Mouse (Mus musculus) small intestine, adult 2 months (tissue): ENCODE results near the gene Ep400. TPM values are rescaled to one million over a fixed set of nuclear protein-coding genes. Genes with fewer than 3 reads are reported as not detected.
"Not testable (repeated sequence)": the region's sequence is repeated elsewhere in the genome, so short reads cannot be mapped to it uniquely, and the experiment has no call there.

ENCODE experiments used
- H3K27ac ChIP-seq: fragments of 200-500 bp; 2 replicates; pipeline ENCODE4 v1.5.1; 2012; ENCODE audit warnings: low read depth, low read length, control low read depth, inconsistent platforms; ENCODE audit not compliant: insufficient read depth
- H3K27me3 ChIP-seq: fragments of 200-500 bp; 2 replicates; pipeline ENCODE4 v1.6.1; 2012; ENCODE audit warnings: mild to moderate bottlenecking, moderate library complexity, low read length, inconsistent platforms; ENCODE audit not compliant: control insufficient read depth, insufficient read depth
- H3K36me3 ChIP-seq: fragments of 200-500 bp; 2 replicates; pipeline ENCODE4 v1.6.1; 2012; ENCODE audit warnings: mild to moderate bottlenecking, low read length, control low read depth, inconsistent platforms; ENCODE audit not compliant: control insufficient read depth, insufficient read depth
- H3K4me1 ChIP-seq: fragments of 200-500 bp; 2 replicates; pipeline ENCODE4 v1.6.1; 2012; ENCODE audit warnings: low read length, inconsistent platforms, mixed read lengths; ENCODE audit not compliant: control insufficient read depth, insufficient read depth, insufficient read length
- H3K4me3 ChIP-seq: fragments of 200-500 bp; 2 replicates; pipeline ENCODE4 v1.5.1; 2012; ENCODE audit warnings: low read depth, mild to moderate bottlenecking, control low read depth, inconsistent platforms, low read length, moderate library complexity
- CTCF ChIP-seq: fragments of 200-500 bp; IDR thresholded peaks from 2 replicates; pipeline ENCODE4 v1.5.1; 2012; ENCODE audit warnings: low read depth, mild to moderate bottlenecking, control low read depth, inconsistent platforms, low read length, moderate library complexity, mixed read lengths; ENCODE audit not compliant: insufficient replicate concordance, insufficient read length; ENCODE audit errors: extremely low read depth
- POLR2A ChIP-seq: fragments of 200-500 bp; IDR thresholded peaks from 2 replicates; pipeline ENCODE4 v1.6.1; 2012; ENCODE audit warnings: low read depth, mild to moderate bottlenecking, control low read depth, inconsistent platforms, low read length, moderate library complexity
- WGBS: fragments of 180-500 bp; shearing (Covaris S2); methylation state at CpG from one replicate; pipeline ENCODE4 v1.1.7; 2018; 5-methylcytosine and 5-hydroxymethylcytosine counted together
- polyA plus RNA-seq: library from polyadenylated mRNA; depleted of rRNA; stranded (reverse); fragments of >200 nt; gene quantifications from 2 replicates; pipeline ENCODE4 v1.2.3, GENCODE M21; 2012

The Ep400 gene
- polyA plus RNA-seq, 1 experiment: 45.0 TPM

DNA sequence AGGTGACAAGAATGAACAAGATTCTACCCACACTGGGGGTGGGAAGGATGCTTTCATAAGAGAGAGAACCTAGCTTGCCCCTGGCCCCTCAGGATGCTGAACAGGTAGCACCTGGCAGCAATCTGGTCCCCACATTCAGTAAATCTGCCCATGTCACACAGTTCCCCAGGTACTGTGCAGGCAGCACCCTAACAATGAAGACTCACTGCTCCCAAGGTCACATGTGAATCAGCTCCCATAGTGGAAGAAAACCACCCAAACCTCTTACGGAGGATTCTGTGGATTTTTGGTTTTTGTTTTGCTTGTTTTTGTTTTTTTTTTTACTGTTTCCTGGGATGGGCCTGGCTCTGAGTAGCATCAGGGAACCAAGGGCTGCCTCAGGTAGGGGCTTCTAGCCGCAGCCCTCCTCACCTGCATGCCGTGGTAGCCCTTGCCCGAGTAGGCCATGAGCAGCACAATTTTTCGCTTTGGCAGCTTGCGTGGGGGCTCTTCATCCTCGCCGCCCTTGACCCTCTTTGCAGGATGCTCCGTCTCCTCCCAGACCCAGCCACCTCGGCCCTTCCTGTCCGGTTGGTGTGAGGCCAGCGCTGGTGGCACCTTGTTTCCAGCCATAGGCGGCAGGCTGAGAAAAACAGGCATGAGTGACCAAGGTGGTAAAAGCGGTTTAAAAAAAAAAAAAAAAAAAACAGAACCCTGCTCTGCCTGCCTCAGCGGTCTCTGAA is 8.9 kb upstream of the Ep400 start:
- H3K4me3 ChIP-seq: peak overlapping the region; percentile 82
- whole genome bisulfite sequencing: 7% methylated on average over 15 of the region's 15 CpGs
- TF ChIP-seq POLR2A (no peak), CTCF (no peak)
- H3K36me3 ChIP-seq: peaks cover 15% of the 10 kb centered on the region
- H3K27me3 ChIP-seq: no peaks in the 10 kb centered on the region
- H3K27ac ChIP-seq: peak overlapping the region; percentile 34; the same call in 1 of the 2 replicates
- H3K4me1 ChIP-seq: peaks cover 6% of the 10 kb centered on the region

DNA sequence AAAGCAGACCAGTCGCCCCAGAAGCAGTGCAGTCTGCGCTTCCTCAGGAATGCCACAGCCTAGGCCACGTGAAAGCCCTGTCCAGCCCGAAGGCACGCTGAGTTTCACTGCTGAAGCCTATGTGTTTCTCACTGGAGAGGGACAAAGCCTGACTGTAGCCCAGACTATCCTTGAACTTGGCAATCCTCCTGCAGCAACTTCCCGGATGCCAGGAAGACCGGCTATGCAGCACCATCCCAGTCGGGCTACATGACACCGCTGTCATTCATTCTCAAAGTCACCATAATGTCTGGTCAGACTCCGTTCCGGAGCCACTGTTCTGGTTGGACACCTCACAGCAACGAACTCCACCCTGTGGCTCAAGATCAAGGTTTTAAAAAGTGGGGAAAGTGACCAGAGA is 7.7 kb upstream of the Ep400 start:
- H3K36me3 ChIP-seq: peaks cover 21% of the 10 kb centered on the region
- H3K27ac ChIP-seq: no peak overlapping the region
- TF ChIP-seq POLR2A: no peak
- TF ChIP-seq CTCF: no peak
- 87% methylated on average over 12 of the region's 12 CpGs for WGBS
- peaks cover 6% of the 10 kb centered on the region for H3K4me1 ChIP-seq
- no peak overlapping the region for H3K4me3 ChIP-seq
- no peaks in the 10 kb centered on the region for H3K27me3 ChIP-seq

DNA sequence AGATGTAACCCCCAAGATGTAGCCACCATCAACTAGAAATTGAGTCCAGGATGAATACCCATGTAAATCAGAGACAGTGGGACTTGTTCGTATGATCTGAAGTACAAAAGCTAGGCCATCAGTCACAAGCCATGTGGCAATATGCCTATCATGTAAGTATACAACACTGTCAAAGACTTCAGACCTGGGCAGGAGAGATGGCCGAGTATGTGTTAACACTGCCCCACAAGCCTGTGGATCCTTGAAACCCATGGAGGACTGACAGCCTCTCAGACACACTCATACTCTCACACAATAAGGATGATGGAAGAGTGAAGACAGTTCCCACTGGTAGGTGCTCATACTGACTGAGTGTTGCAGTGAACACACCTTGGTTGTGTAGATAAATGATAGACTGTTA is 5.6 kb upstream of the Ep400 start:
- Histone ChIP-seq H3K27ac (no peak overlapping the region), H3K36me3 (peaks cover 22% of the 10 kb centered on the region), H3K27me3 (no peaks in the 10 kb centered on the region), H3K4me3 (no peak overlapping the region), H3K4me1 (peaks cover 6% of the 10 kb centered on the region)
- 87% methylated on average over 2 of the region's 2 CpGs for WGBS
- TF ChIP-seq POLR2A (no peak), CTCF (no peak)

DNA sequence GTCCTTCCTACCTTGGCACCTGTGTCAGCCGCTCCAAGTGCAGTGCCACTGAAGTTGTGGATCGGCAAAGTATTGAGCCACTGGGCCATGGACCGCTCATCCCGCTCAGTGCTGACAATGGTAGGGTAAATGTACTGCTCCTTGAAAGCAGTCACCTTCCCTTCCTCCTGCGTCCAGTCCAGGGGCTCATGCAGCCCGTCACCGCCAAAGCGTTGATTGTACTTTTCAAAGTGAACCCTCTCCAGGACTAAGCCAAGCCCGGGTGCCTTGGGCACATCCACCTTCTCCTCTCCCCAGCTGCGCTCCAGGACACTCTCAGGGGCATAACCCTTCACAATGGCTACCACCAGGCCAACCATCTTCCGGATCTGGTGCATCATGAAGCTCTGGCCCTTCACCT is 4.0 kb upstream of the Ep400 start:
- Histone ChIP-seq H3K27me3 (no peaks in the 10 kb centered on the region), H3K36me3 (peaks cover 22% of the 10 kb centered on the region), H3K4me3 (no peak overlapping the region), H3K4me1 (peaks cover 4% of the 10 kb centered on the region), H3K27ac (no peak overlapping the region)
- TF ChIP-seq POLR2A: no peak
- no peak for TF ChIP-seq CTCF
- 81% methylated on average over 11 of the region's 11 CpGs for WGBS

DNA sequence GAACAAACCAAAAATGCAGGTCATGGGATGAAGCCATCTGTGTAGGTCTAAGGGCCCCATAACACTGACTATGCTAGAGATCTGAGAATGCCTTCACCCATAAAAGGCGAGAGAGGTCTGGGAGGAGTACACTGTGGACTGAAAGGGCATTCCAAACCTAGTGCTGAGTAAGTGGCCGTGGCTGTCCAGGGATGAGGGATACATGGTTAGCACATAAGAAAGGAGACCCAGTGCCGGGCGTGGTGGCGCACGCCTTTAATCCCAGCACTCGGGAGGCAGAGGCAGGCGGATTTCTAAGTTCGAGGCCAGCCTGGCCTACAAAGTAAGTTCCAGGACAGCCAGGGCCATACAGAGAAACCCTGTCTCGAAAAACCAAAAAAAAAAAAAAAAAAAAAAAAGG is 2.4 kb upstream of the Ep400 start:
- not testable (repeated sequence) for H3K27me3 ChIP-seq, H3K4me1 ChIP-seq, H3K4me3 ChIP-seq, H3K27ac ChIP-seq
- H3K36me3 ChIP-seq: peaks cover 20% of the 10 kb centered on the region
- 89% methylated on average over 10 of the region's 10 CpGs for WGBS

DNA sequence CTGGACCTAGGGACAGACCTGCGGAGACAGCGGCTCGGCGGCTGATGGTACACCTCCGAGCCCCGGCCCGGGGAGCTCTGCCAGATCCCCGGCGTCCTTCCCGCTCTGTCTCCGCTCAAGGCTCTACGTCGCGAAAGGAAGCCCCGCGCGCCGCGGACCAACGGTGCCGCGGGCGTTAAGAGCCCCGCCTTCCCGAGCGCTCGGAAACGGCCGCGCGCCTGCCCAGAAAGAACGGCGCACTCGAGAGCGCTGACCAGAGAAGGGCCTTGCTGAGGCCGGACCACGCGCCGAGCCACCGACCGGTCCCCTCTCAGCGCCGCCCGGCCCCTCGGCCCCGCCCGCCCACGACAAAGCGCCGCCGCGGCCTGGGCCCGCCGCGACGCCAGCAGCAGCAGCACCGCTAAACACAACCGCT is 479 bp downstream of the Ep400 start:
- peak overlapping the region; percentile 69 for H3K27ac ChIP-seq
- WGBS: under 1% methylated on average over 39 of the region's 58 CpGs
- H3K4me1 ChIP-seq: peaks cover 6% of the 10 kb centered on the region; the same call in 1 of the 2 replicates
- peak overlapping the region; percentile 69 for H3K4me3 ChIP-seq
- H3K36me3 ChIP-seq: peaks cover 13% of the 10 kb centered on the region; the same call in 1 of the 2 replicates
- H3K27me3 ChIP-seq: no peaks in the 10 kb centered on the region
- TF ChIP-seq POLR2A: no peak
- no peak for TF ChIP-seq CTCF

DNA sequence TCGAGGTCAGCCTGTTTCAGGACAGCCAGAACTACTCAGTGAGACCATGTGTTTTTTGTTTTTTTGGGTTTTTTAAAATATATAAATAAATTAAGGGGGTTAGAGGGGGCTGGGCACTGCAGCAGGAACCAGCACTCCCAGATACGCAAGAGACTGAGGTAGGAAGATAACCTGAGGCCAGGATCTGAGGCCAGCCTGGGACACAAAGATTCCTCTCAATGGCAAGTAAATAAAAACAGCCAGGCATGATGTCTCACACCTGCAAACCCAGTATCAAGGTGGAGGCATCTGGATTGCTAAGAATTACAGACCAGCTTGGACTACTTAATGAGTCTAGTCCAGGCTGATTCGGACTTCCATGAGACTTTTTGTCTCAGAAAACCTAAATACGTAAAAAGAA is 1.2 kb downstream of the Ep400 start:
- 30% methylated on average over 4 of the region's 4 CpGs for WGBS

More for the DNA sequence above, 1.2 kb downstream of the Ep400 start:
- TF ChIP-seq POLR2A (no peak), CTCF (no peak)
- Histone ChIP-seq H3K4me1 (peaks cover 2% of the 10 kb centered on the region; the same call in 1 of the 2 replicates), H3K36me3 (peaks cover 6% of the 10 kb centered on the region; the same call in 1 of the 2 replicates), H3K27ac (no peak overlapping the region), H3K4me3 (no peak overlapping the region), H3K27me3 (no peaks in the 10 kb centered on the region)
